Mouse (Mus musculus): Measurements from ENCODE around the gene Nell1.

Gene Nell1

GRCm38 (mm10) chr7:50041112-50041511 lies 66.4 kb downstream of the Nell1 start:
- in situ Hi-C loops (cut with MboI, MseI): no loop called here

GRCm38 (mm10) chr7:50050144-50050543 lies 75.5 kb downstream of the Nell1 start:
- in situ Hi-C loops (cut with MboI, MseI): no loop called here

- in situ Hi-C loops (cut with MboI, MseI): no loop called here
Measured at GRCm38 (mm10) chr7:50053704-50054103, 79.0 kb downstream of the Nell1 start.

- in situ Hi-C loops (cut with MboI, MseI): no loop called here
Measured at GRCm38 (mm10) chr7:50094461-50094860, 119.8 kb downstream of the Nell1 start.

GRCm38 (mm10) chr7:50105612-50106321 lies 131.1 kb downstream of the Nell1 start:
- in situ Hi-C loops (cut with MboI, MseI): no loop called here

GRCm38 (mm10) chr7:50107261-50107660 lies 132.6 kb downstream of the Nell1 start:
- in situ Hi-C loops (cut with MboI, MseI): no loop called here

- in situ Hi-C loops (cut with MboI, MseI): no loop called here
Measured at GRCm38 (mm10) chr7:50118348-50118747, 143.7 kb downstream of the Nell1 start.

GRCm38 (mm10) chr7:50137706-50138105 lies 163.0 kb downstream of the Nell1 start:
- in situ Hi-C loops (cut with MboI, MseI): no loop called here

- in situ Hi-C loops (cut with MboI, MseI): no loop called here
Measured at GRCm38 (mm10) chr7:50149326-50149725, 174.7 kb downstream of the Nell1 start.

- in situ Hi-C loops (cut with MboI, MseI): no loop called here
Measured at GRCm38 (mm10) chr7:50150838-50151237, 176.2 kb downstream of the Nell1 start.

GRCm38 (mm10) chr7:50153618-50154017 lies 179.0 kb downstream of the Nell1 start:
- in situ Hi-C loops (cut with MboI, MseI): no loop called here

GRCm38 (mm10) chr7:50162602-50163001 lies 187.9 kb downstream of the Nell1 start:
- in situ Hi-C loops (cut with MboI, MseI): no loop called here

- in situ Hi-C loops (cut with MboI, MseI): no loop called here
Measured at GRCm38 (mm10) chr7:50168778-50169177, 194.1 kb downstream of the Nell1 start.

- in situ Hi-C loops (cut with MboI, MseI): no loop called here
Measured at GRCm38 (mm10) chr7:50186306-50186705, 211.6 kb downstream of the Nell1 start.

GRCm38 (mm10) chr7:50193955-50194354 lies 219.3 kb downstream of the Nell1 start:
- in situ Hi-C loops (cut with MboI, MseI): no loop called here

GRCm38 (mm10) chr7:50195080-50195611 lies 220.5 kb downstream of the Nell1 start:
- in situ Hi-C loops (cut with MboI, MseI): no loop called here

GRCm38 (mm10) chr7:50205268-50205667 lies 230.6 kb downstream of the Nell1 start:
- in situ Hi-C loops (cut with MboI, MseI): no loop called here

- in situ Hi-C loops (cut with MboI, MseI): no loop called here
Measured at GRCm38 (mm10) chr7:50210678-50211251, 236.1 kb downstream of the Nell1 start.

GRCm38 (mm10) chr7:50221849-50222248 lies 247.2 kb downstream of the Nell1 start:
- in situ Hi-C loops (cut with MboI, MseI): no loop called here

- in situ Hi-C loops (cut with MboI, MseI): no loop called here
Measured at GRCm38 (mm10) chr7:50226621-50227020, 252.0 kb downstream of the Nell1 start.

GRCm38 (mm10) chr7:50228273-50228672 lies 253.6 kb downstream of the Nell1 start:
- in situ Hi-C loops (cut with MboI, MseI): no loop called here

- in situ Hi-C loops (cut with MboI, MseI): no loop called here
Measured at GRCm38 (mm10) chr7:50241213-50241612, 266.5 kb downstream of the Nell1 start.

- in situ Hi-C loops (cut with MboI, MseI): no loop called here
Measured at GRCm38 (mm10) chr7:50241634-50242273, 267.1 kb downstream of the Nell1 start.
